Mouse (Mus musculus) midbrain, embryonic 10.5 days (tissue): Measurements from ENCODE around the gene Irf4. TPM values are rescaled to one million over a fixed set of nuclear protein-coding genes. Genes with fewer than 3 reads are reported as not detected.

ENCODE experiments used
- DNase-seq: peaks from one replicate; pipeline ENCODE4 v3.0.0-alpha.2; 2017; ENCODE audit warnings: low spot score
- H3K27ac ChIP-seq: fragments of 300-500 bp; sonication (generic); replicated peaks from 2 replicates; pipeline ENCODE4 v1.5.1; 2016; ENCODE audit warnings: mild to moderate bottlenecking
- H3K27me3 ChIP-seq: fragments of 300-500 bp; sonication (generic); 2 replicates; pipeline ENCODE4 v1.6.1; 2016; ENCODE audit warnings: low read depth, mild to moderate bottlenecking; ENCODE audit not compliant: poor library complexity, severe bottlenecking
- H3K36me3 ChIP-seq: fragments of 300-500 bp; sonication (generic); 2 replicates; pipeline ENCODE4 v1.6.1; 2016; ENCODE audit warnings: mild to moderate bottlenecking, moderate library complexity
- H3K4me1 ChIP-seq: fragments of 300-500 bp; sonication (generic); 2 replicates; pipeline ENCODE4 v1.6.1; 2016
- H3K4me3 ChIP-seq: fragments of 300-500 bp; sonication (generic); 2 replicates; pipeline ENCODE4 v1.5.1; 2016; ENCODE audit warnings: mild to moderate bottlenecking, moderate library complexity
- H3K9me3 ChIP-seq: fragments of 300-500 bp; sonication (generic); replicated peaks from 2 replicates; pipeline ENCODE4 v1.6.1; 2016; ENCODE audit warnings: mild to moderate bottlenecking
- WGBS: fragments of 180-500 bp; shearing (Covaris S2); methylation state at CpG from one replicate; pipeline ENCODE4 v1.1.7; 2016; 5-methylcytosine and 5-hydroxymethylcytosine counted together
- polyA plus RNA-seq: library from polyadenylated mRNA; unstranded; fragments of >200 nt; fragmentation: Nextera tagmentation; extraction: Ambion mirVana; gene quantifications from 2 replicates; pipeline ENCODE4 v1.2.1, GENCODE M21; 2016

The Irf4 gene
- polyA plus RNA-seq: 0.04 TPM in 1 of 2 replicates, not detected in the other

DNA sequence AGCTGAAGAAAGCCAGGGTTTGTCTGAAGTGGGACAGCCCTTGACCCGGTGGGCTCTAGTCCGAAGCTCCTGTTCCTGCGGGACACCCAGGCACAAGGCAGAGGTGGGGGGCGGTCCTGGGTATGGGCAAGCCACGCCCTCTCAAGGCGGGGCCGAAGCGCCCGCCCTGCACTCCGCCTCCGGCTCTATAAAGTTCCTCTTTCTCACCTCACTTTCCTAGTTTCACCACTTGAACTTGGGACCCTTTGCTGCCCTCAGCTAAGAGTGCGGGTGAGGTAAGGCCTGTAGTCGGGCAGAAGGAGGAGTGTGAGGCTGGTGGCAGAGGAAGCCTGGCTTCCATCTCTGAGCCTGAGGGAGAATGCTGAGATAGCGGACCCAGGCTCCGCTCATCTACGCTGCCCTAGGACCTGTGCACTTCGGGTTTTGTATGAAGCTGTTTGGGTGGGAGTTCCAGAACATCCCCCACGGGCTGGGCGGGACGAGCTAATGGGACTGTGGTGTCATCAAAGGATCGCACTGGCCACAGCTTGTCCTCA is at the start of gene Irf4:
Gene Irf4 (plus strand): TSS at position 206 of the 536 bp plus-strand sequence.
- Histone ChIP-seq H3K4me3 (peak within 1 kb of the TSS; percentile 59), H3K27me3 (peaks cover 84% of the 10 kb centered on the region), H3K27ac (0 out of 2 replicates have a peak within 1 kb of the TSS, but pooled peaks have one; percentile 1), H3K4me1 (peaks cover 25% of the 10 kb centered on the region), H3K36me3 (no peaks in the 10 kb centered on the region), H3K9me3 (no peaks in the 10 kb centered on the region)
- DNase-seq: peak; percentile 51
- under 1% methylated on average over 21 of the region's 21 CpGs for WGBS

GRCm38 (mm10) chr13:30702695-30703094 is 46.3 kb upstream of the Irf4 start:
- no peaks in the 10 kb centered on the region for H3K9me3 ChIP-seq
- H3K27ac ChIP-seq: no peak overlapping the region
- no peaks in the 10 kb centered on the region for H3K27me3 ChIP-seq
- DNase-seq: no peak
- H3K4me3 ChIP-seq: no peak overlapping the region
- 93% methylated on average over 5 of the region's 5 CpGs for WGBS
- no peaks in the 10 kb centered on the region for H3K4me1 ChIP-seq
- no peaks in the 10 kb centered on the region for H3K36me3 ChIP-seq

DNA sequence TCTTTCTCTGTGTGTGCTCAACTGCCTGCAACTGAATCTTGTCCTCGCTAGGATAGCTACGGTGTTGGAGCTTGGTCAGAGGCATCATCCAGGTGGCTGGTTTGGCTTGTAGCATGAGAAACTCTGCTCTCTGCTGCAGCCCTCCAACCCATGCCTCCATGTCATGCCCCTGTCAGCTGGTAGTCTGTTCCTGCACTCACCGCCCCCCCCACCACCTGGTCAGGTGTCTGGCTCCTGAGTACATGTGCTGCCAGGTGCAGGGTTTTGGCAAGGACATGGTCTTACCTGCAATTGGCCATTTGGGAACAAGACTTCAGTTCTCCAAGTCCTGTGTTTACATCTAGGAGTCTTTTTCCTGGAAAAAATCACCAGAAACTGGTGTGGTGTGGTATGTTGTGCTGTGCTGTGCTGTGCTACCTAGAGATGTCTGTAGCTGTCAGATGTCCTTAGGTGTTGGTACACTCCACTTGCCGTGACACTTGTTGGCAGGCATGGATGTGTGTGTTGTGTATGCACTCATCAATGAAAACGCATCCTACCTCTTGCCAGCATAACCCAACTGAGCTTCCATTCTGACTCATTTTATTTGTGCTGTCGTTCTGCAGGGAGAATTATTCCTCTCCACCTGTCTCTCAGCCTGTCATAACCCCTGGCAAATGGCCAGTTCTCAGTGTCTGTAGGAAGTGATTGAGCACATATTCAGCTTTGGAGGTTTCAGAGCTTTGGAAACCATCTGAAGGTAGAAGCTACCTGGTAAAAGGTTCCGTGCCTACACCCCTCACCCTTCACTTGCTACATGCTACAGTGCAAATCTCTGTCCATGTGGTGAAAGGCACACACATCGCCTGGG is 44.6 kb upstream of the Irf4 start:
- H3K4me3 ChIP-seq: no peak overlapping the region
- no peaks in the 10 kb centered on the region for H3K9me3 ChIP-seq
- H3K36me3 ChIP-seq: no peaks in the 10 kb centered on the region
- DNase-seq: no peak
- no peak overlapping the region for H3K27ac ChIP-seq
- no peaks in the 10 kb centered on the region for H3K4me1 ChIP-seq
- WGBS: 92% methylated on average over 8 of the region's 8 CpGs
- no peaks in the 10 kb centered on the region for H3K27me3 ChIP-seq

GRCm38 (mm10) chr13:30711066-30711465 is 38.0 kb upstream of the Irf4 start:
- WGBS: 94% methylated on average over 2 of the region's 2 CpGs
- DNase-seq: no peak
- no peak overlapping the region for H3K27ac ChIP-seq
- H3K4me3 ChIP-seq: no peak overlapping the region
- no peaks in the 10 kb centered on the region for H3K4me1 ChIP-seq
- H3K27me3 ChIP-seq: no peaks in the 10 kb centered on the region
- H3K36me3 ChIP-seq: no peaks in the 10 kb centered on the region
- H3K9me3 ChIP-seq: no peaks in the 10 kb centered on the region

- no peak for DNase-seq
Measured at GRCm38 (mm10) chr13:30711711-30712110, 37.3 kb upstream of the Irf4 start.

GRCm38 (mm10) chr13:30712280-30712679 is 36.7 kb upstream of the Irf4 start:
- H3K4me3 ChIP-seq: no peak overlapping the region
- no peaks in the 10 kb centered on the region for H3K36me3 ChIP-seq
- WGBS: 85% methylated on average over 6 of the region's 6 CpGs
- no peak overlapping the region for H3K27ac ChIP-seq
- no peaks in the 10 kb centered on the region for H3K4me1 ChIP-seq
- no peaks in the 10 kb centered on the region for H3K9me3 ChIP-seq
- H3K27me3 ChIP-seq: no peaks in the 10 kb centered on the region
- no peak for DNase-seq

More at GRCm38 (mm10) chr13:30711711-30712110, 37.3 kb upstream of the Irf4 start:
- Histone ChIP-seq H3K9me3 (no peaks in the 10 kb centered on the region), H3K4me1 (no peaks in the 10 kb centered on the region), H3K36me3 (no peaks in the 10 kb centered on the region), H3K27ac (no peak overlapping the region), H3K4me3 (no peak overlapping the region), H3K27me3 (no peaks in the 10 kb centered on the region)
- WGBS: 88% methylated on average over 3 of the region's 3 CpGs

DNA sequence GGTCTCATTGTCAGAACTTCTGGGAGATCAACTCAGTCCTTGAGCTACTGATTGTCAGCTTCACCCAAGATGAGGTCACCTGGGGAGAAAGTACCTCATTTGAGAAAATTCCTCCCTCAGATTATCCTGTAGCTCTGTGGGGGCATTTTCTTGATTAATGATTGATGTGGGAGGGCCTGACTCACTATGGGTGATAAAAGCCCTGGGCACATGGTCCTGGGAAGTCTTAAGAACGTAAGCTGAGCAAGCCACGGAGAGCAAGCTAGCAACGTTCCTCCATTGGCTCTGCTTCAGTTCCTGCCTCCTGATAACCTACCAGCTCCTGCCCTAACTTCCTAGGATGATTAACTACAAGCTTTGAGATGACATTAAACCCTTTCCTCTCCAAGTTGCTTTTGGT is 35.4 kb upstream of the Irf4 start:
- Histone ChIP-seq H3K4me3 (no peak overlapping the region), H3K27ac (no peak overlapping the region), H3K9me3 (no peaks in the 10 kb centered on the region), H3K36me3 (no peaks in the 10 kb centered on the region), H3K4me1 (no peaks in the 10 kb centered on the region), H3K27me3 (no peaks in the 10 kb centered on the region)
- no peak for DNase-seq
- 90% methylated on average over 3 of the region's 3 CpGs for WGBS

GRCm38 (mm10) chr13:30714552-30714951 is 34.5 kb upstream of the Irf4 start:
- DNase-seq: no peak
- Histone ChIP-seq H3K4me1 (no peaks in the 10 kb centered on the region), H3K36me3 (no peaks in the 10 kb centered on the region), H3K27ac (no peak overlapping the region), H3K4me3 (no peak overlapping the region), H3K27me3 (no peaks in the 10 kb centered on the region), H3K9me3 (no peaks in the 10 kb centered on the region)
- 91% methylated on average over 6 of the region's 6 CpGs for WGBS

DNA sequence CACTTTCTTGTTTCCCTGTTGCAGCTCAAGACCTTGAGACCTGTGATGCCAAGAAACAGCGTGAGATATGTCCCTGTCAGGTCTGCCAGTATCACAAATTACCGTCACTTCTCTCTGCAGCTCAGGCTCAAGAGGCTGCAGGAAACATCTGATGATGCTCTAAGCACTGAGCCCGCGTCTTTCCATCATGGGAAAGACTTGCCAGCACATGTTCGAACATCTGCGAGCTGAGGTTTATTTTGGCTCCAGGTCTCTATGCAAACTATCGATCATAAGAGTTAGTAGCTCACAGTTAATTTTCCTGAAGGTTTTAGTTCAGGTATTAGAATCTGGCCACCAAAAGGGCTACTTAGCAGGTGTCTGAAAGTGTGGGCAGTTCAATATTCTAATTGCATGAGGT is 34.0 kb upstream of the Irf4 start:
- Histone ChIP-seq H3K4me1 (no peaks in the 10 kb centered on the region), H3K27ac (no peak overlapping the region), H3K27me3 (no peaks in the 10 kb centered on the region), H3K36me3 (no peaks in the 10 kb centered on the region), H3K4me3 (no peak overlapping the region), H3K9me3 (no peaks in the 10 kb centered on the region)
- no peak for DNase-seq
- 96% methylated on average over 7 of the region's 7 CpGs for WGBS

- Histone ChIP-seq H3K36me3 (no peaks in the 10 kb centered on the region), H3K27ac (no peak overlapping the region), H3K9me3 (no peaks in the 10 kb centered on the region), H3K4me1 (no peaks in the 10 kb centered on the region), H3K4me3 (no peak overlapping the region), H3K27me3 (no peaks in the 10 kb centered on the region)
- WGBS: 86% methylated on average over 4 of the region's 4 CpGs
- DNase-seq: no peak
Measured at GRCm38 (mm10) chr13:30715573-30715972, 33.5 kb upstream of the Irf4 start.

DNA sequence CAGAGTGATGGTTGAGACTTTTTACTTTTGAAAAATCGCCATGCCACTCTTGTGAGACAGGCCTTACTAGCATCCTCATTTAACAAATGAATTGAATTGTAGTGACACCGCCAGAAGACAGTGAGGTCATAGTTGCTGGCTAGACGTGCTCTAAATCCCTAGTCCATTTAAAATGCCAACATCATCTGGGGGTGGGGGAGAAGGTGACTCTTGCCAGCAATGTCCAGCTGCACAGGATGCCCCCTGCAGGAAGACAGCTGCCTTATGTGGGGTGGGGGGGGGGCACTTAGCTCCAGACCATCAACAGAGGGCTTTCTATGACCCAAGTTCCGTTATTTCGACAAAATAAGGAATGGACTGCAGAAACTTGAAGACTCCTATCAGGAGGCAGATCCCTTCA is 32.4 kb upstream of the Irf4 start:
- no peaks in the 10 kb centered on the region for H3K27me3 ChIP-seq
- DNase-seq: no peak
- H3K9me3 ChIP-seq: no peaks in the 10 kb centered on the region
- peaks cover under 1% of the 10 kb centered on the region; the same call in 1 of the 2 replicates for H3K4me1 ChIP-seq
- H3K4me3 ChIP-seq: no peak overlapping the region
- no peak overlapping the region for H3K27ac ChIP-seq
- WGBS: 77% methylated on average over 5 of the region's 5 CpGs
- H3K36me3 ChIP-seq: no peaks in the 10 kb centered on the region

- no peaks in the 10 kb centered on the region for H3K27me3 ChIP-seq
- H3K9me3 ChIP-seq: no peaks in the 10 kb centered on the region
- H3K27ac ChIP-seq: peak overlapping the region; percentile 55
- H3K4me1 ChIP-seq: peaks cover 33% of the 10 kb centered on the region
- no peak overlapping the region; the same call in 1 of the 2 replicates for H3K4me3 ChIP-seq
- WGBS: 11% methylated on average over 7 of the region's 7 CpGs
- DNase-seq: peak; percentile 39
- no peaks in the 10 kb centered on the region for H3K36me3 ChIP-seq
Measured at GRCm38 (mm10) chr13:30722601-30723000, 26.4 kb upstream of the Irf4 start.

GRCm38 (mm10) chr13:30723258-30723657 is 25.8 kb upstream of the Irf4 start:
- no peak for DNase-seq
- Histone ChIP-seq H3K4me3 (no peak overlapping the region), H3K36me3 (no peaks in the 10 kb centered on the region), H3K27me3 (no peaks in the 10 kb centered on the region), H3K9me3 (no peaks in the 10 kb centered on the region), H3K27ac (no peak overlapping the region), H3K4me1 (peaks cover 33% of the 10 kb centered on the region)
- WGBS: 68% methylated on average over 5 of the region's 5 CpGs
